Mouse (Mus musculus) kidney, postnatal 0 days (tissue): ENCODE measurements around the gene Hoxa3. TPM values are rescaled to one million over a fixed set of nuclear protein-coding genes. Genes with fewer than 3 reads are reported as not detected.

Experiments
- ATAC-seq: fragments of 200-750 bp; cut with Nextera tagmentation; replicated peaks from 2 replicates; pipeline ENCODE4 v1.8.0; 2017; ENCODE audit warnings: low read depth, moderate number of reproducible peaks, moderate TSS enrichment, moderate library complexity; ENCODE audit not compliant: low FRiP score
- DNase-seq: peaks from one replicate; pipeline ENCODE4 v3.0.0-alpha.2; 2016; ENCODE audit warnings: low spot score
- H3K27ac ChIP-seq: fragments of 300-500 bp; sonication (generic); 2 replicates; pipeline ENCODE4 v1.5.1; 2014; ENCODE audit warnings: mild to moderate bottlenecking
- H3K27me3 ChIP-seq: fragments of 300-500 bp; sonication (generic); 2 replicates; pipeline ENCODE4 v1.6.1; 2014; ENCODE audit warnings: low read length, mixed read lengths; ENCODE audit not compliant: insufficient read depth
- H3K36me3 ChIP-seq: fragments of 300-500 bp; sonication (generic); 2 replicates; pipeline ENCODE4 v1.6.1; 2014; ENCODE audit warnings: low read length, mixed read lengths; ENCODE audit not compliant: insufficient read depth
- H3K4me1 ChIP-seq: fragments of 300-500 bp; sonication (generic); replicated peaks from 2 replicates; pipeline ENCODE4 v1.6.1; 2014; ENCODE audit warnings: antibody characterized with exemption, low read length, mixed read lengths; ENCODE audit not compliant: insufficient read depth
- H3K4me2 ChIP-seq: fragments of 300-500 bp; sonication (generic); 2 replicates; pipeline ENCODE4 v1.6.1; 2014; ENCODE audit warnings: mild to moderate bottlenecking, low read length, moderate library complexity, mixed read lengths
- H3K4me3 ChIP-seq: fragments of 300-500 bp; sonication (generic); replicated peaks from 2 replicates; pipeline ENCODE4 v1.5.1; 2014; ENCODE audit warnings: low read depth, low read length
- H3K9ac ChIP-seq: fragments of 300-500 bp; sonication (generic); 2 replicates; pipeline ENCODE4 v1.6.1; 2014; ENCODE audit warnings: low read depth, low read length
- H3K9me3 ChIP-seq: fragments of 300-500 bp; sonication (generic); replicated peaks from 2 replicates; pipeline ENCODE4 v1.6.1; 2016; ENCODE audit warnings: low read length, inconsistent platforms, mixed read lengths
- CTCF ChIP-seq: IDR thresholded peaks from 2 replicates; pipeline ENCODE4 v1.5.1; 2016; ENCODE audit warnings: antibody characterized with exemption, low read depth, mild to moderate bottlenecking, moderate library complexity
- WGBS: fragments of 180-500 bp; shearing (Covaris S2); extraction: QIAGEN DNeasy Blood & Tissue Kit; methylation state at CpG from one replicate; pipeline ENCODE4 v1.1.7; 2014; 5-methylcytosine and 5-hydroxymethylcytosine counted together
- polyA plus RNA-seq: library from polyadenylated mRNA; unstranded; fragments of >200 nt; fragmentation: Nextera tagmentation; extraction: Ambion mirVana; gene quantifications from 2 replicates; pipeline ENCODE4 v1.2.1, GENCODE M21; 2015

The Hoxa3 gene
- polyA plus RNA-seq, 1 experiment from 2014 or later: 4.8 TPM

DNA sequence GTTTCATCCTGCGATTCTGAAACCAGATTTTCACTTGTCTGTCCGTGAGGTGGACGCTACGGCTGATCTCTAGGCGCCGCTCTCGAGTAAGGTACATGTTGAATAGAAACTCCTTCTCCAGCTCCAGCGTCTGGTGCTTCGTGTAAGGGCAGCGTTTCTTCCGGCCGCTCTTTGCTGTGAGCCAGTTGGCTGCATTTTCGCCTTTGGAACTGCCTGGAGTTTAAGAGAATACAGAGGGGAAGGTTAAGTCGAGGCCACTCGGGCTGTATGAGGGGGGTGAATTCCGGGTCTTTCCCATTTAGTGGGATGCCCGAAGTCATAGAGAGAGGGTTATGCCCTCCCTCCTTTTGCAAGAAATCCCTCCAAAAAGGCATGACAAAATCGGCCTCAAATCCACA is 19.4 kb upstream of the Hoxa3 start:
- Histone ChIP-seq H3K27me3 (no peaks in the 10 kb centered on the region), H3K36me3 (no peaks in the 10 kb centered on the region; the same call in 1 of the 2 replicates), H3K27ac (peak overlapping the region; percentile 97), H3K9ac (peak overlapping the region; percentile 98), H3K4me3 (peak overlapping the region; percentile 85), H3K4me1 (peaks cover 4% of the 10 kb centered on the region; the same call in 1 of the 2 replicates), H3K9me3 (no peaks in the 10 kb centered on the region), H3K4me2 (peak overlapping the region; percentile 92)
- WGBS: under 1% methylated on average over 18 of the region's 18 CpGs
- TF ChIP-seq CTCF: no peak
- no peak for DNase-seq
- ATAC-seq: no peak

DNA sequence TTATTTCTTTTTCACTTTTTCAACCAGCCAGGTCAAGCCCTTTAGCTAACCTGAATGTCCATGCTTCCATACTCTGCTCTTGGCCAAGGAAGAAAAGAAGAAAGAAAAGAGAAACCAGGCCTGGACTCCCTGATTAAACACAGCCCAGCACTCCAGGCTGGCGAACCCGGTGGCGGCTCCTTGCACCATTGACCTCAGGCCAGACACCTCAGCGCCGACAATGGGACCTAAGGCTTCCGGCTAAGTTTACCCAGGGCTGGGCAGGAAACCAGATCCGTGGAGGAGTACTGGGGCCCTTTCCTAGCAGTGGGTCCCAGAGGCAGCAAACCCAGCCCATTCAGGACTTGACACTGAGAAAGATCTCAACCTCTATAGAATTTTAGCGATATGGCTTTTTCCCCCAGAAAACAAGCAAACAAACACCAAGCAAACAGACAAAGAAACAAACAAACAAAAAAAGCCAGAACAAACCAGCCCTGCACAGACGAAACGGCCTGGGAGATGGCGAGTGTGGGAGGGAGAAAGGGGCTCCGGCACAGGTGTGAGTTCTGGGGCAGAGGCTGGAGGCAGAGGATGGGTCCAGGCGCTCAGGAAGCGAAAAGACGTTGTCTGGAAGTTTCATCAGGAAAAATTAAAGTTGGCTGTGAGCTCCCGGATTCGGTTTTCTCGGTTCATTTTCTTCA is 18.9 kb upstream of the Hoxa3 start:
- ATAC-seq (no peak), DNase-seq (peak; percentile 84)
- Histone ChIP-seq H3K36me3 (no peaks in the 10 kb centered on the region; the same call in 1 of the 2 replicates), H3K4me2 (peak overlapping the region; percentile 92), H3K27me3 (no peaks in the 10 kb centered on the region), H3K9me3 (no peaks in the 10 kb centered on the region), H3K4me1 (peaks cover 5% of the 10 kb centered on the region; the same call in 1 of the 2 replicates), H3K4me3 (peak overlapping the region; percentile 85), H3K27ac (peak overlapping the region; percentile 97), H3K9ac (peak overlapping the region; percentile 98)
- under 1% methylated on average over 18 of the region's 18 CpGs for WGBS
- no peak for TF ChIP-seq CTCF

DNA sequence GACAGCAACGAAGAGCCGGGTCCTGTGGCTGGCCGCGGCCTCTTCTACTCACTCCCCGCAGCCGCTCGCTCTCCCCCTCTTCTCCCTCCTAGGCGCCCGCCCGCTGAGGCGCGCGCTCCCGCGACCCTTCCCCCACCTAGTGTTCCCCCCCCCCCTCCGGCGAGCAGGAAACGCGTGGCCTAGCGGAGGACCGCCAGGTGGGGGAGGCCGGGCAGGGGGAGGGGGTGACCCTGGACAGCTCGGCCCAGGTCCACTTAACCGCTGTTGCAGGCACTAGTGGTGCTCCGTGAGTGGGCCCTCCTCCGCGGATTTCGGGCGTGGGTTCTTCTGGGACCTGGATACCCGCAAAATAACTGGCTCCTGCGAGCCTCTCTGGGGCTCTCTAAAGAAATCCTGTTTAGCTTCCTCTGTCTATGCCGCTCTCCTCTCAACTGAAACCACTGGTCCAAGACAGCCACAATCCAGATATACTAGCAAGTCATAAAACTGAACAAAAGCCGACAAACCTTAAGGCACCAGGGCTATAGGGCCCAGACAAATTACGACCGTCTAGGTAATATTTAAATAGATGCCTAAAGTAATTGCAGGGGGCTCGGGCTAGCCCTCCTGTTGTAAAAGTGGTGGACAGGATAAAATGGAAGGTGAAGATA is 17.5 kb upstream of the Hoxa3 start, which contains the start of gene Hoxa9:
TSS of gene Hoxa9 (minus strand) at position 574 of the 650 bp plus-strand sequence.
- no peak for TF ChIP-seq CTCF
- Histone ChIP-seq H3K27me3 (no peaks in the 10 kb centered on the region), H3K4me1 (peaks cover 8% of the 10 kb centered on the region; the same call in 1 of the 2 replicates), H3K4me3 (peak within 1 kb of the TSS; percentile 85), H3K4me2 (peak within 1 kb of the TSS; percentile 92), H3K9me3 (no peaks in the 10 kb centered on the region), H3K36me3 (no peaks in the 10 kb centered on the region; the same call in 1 of the 2 replicates), H3K27ac (peak within 1 kb of the TSS; percentile 97), H3K9ac (peak within 1 kb of the TSS; percentile 98)
- WGBS: under 1% methylated on average over 14 of the region's 36 CpGs
- DNase-seq: peak; percentile 89
- ATAC-seq: peak; percentile 42

DNA sequence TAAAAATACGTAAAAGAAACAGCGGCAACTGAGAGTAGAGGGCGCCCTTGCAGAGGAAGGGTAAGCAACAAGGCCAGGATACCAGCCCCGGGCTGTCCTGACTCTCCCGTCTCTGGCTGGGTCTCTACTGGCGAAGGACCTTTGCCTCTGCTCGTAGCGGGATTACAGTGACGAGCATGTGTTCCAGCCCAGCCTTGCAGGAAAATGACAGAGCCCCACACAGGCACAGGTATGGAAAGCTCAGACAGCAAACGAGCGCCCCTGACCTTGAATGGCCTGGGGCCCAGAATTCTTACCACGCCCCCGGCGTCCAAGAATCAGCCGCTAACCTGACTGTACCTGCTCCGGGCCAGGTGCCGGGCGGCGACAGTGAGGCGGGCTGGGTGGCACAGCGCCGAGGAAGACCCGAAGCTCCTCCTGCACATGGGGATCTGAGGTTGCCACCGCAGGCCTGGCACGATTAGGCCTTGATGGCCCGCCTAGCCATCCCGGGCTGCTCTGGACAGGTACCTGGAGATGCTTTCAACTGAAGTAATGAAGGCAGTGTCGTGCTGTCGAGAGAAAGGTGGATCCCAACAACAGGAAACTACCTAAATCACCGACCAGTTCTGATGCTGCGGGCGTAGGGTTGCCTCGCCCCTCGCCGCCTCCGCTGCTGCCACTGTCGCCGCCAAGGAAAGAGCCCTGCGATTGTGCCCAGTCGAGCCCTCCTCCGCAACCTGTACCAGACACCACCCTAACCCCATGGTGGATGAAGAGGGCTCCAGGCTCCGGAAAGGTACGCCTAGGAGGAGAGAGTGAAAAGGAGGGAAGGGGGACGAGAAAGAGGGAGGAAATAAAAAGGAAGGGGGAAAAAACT is 16.7 kb upstream of the Hoxa3 start:
- peak overlapping the region; percentile 97 for H3K27ac ChIP-seq
- H3K36me3 ChIP-seq: no peaks in the 10 kb centered on the region; the same call in 1 of the 2 replicates
- DNase-seq (no peak), ATAC-seq (peak; percentile 2)
- peaks cover 8% of the 10 kb centered on the region; the same call in 1 of the 2 replicates for H3K4me1 ChIP-seq
- peak overlapping the region; percentile 89 for H3K4me2 ChIP-seq
- peak overlapping the region; percentile 93 for H3K9ac ChIP-seq
- no peaks in the 10 kb centered on the region for H3K27me3 ChIP-seq
- TF ChIP-seq CTCF: no peak; the same call in 1 of the 2 replicates
- under 1% methylated on average over 43 of the region's 44 CpGs for WGBS
- H3K9me3 ChIP-seq: no peaks in the 10 kb centered on the region
- H3K4me3 ChIP-seq: peak overlapping the region; percentile 85

DNA sequence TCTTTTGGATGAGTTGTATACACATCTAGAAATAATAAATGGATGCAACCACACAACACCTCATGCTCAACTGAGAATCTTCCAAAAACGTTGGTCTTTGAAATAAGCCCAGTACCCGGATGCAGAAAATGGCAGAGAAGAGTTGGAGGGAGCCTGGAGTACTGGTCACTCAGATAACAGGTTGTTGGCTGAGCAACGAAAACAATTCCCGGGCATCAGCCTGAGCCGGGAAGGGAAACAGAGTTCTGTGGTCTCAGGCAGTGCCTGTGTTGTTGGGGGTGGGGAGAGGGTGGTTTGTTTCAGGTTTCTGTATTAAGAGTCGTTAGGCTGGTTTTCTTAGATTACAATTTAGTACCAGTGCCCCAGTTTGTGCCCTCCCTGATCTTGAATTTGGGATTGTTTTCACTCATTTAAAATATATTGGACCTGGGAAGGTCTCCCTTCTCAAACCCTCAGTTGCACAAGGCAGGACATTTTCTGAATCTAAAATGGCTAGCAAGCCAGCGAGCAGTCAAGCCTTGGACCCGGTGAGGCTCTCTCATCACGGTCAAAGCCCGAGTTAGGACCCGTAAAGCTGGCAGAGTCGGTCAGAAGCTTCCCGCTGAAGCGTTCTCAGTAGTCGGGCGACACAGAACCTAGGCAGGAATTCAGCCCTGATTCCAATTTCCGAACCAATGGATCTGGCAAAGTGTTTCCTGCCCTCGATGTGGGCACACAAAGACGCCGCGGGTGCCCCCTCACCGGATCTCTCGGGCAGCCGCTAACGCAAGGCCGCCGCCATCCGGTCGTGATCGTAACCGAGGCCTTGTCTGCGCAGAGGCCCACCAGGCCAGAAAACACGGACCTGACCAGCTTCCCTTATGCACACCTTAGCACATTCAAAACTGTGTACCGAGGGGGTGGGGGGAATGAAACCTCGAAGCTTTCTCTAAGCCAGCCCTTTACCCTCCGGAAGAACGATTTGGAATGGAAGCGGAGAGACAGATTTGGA is 15.6 kb upstream of the Hoxa3 start:
- ATAC-seq (no peak), DNase-seq (no peak)
- H3K27me3 ChIP-seq: no peaks in the 10 kb centered on the region
- H3K9ac ChIP-seq: peak overlapping the region; percentile 93
- TF ChIP-seq CTCF: no peak; the same call in 1 of the 2 replicates
- WGBS: 1% methylated on average over 38 of the region's 38 CpGs
- H3K4me3 ChIP-seq: peak overlapping the region; percentile 85
- H3K4me1 ChIP-seq: peaks cover 8% of the 10 kb centered on the region; the same call in 1 of the 2 replicates
- H3K36me3 ChIP-seq: peaks cover 6% of the 10 kb centered on the region; the same call in 1 of the 2 replicates
- H3K4me2 ChIP-seq: peak overlapping the region; percentile 89
- H3K27ac ChIP-seq: peak overlapping the region; percentile 97
- H3K9me3 ChIP-seq: no peaks in the 10 kb centered on the region
